Mouse (Mus musculus) MEL (cell line): ENCODE results near the gene Sh3gl2. TPM values are rescaled to one million over a fixed set of nuclear protein-coding genes. Genes with fewer than 3 reads are reported as not detected.

ENCODE experiments used
- DNase-seq: peaks from one replicate; pipeline ENCODE4 v3.0.0; 2011; ENCODE audit warnings: low read depth, low spot score
- H3K27ac ChIP-seq: 2 replicates; pipeline ENCODE4 v1.5.1; 2012; ENCODE audit warnings: low read depth, mild to moderate bottlenecking, control low read depth, low read length, moderate library complexity; ENCODE audit not compliant: control insufficient read depth
- H3K27me3 ChIP-seq, 2 experiments: fragments of 150-350 bp in 1 of 2; sonication (generic) in 1 of 2; 2 replicates each; pipeline ENCODE4 v1.6.1; 2012; ENCODE audit warnings: low read length in 2 of 2, mild to moderate bottlenecking in 2 of 2, improper control_type of control experiment in 1 of 2, moderate library complexity in 1 of 2; ENCODE audit not compliant: insufficient read depth in 2 of 2, control insufficient read depth in 1 of 2
- H3K36me3 ChIP-seq, 2 experiments: 2 replicates each; pipeline ENCODE4 v1.6.1; 2012 to 2014; ENCODE audit warnings: low read length in 2 of 2, improper control_type of control experiment in 1 of 2, inconsistent platforms in 1 of 2, mild to moderate bottlenecking in 1 of 2; ENCODE audit not compliant: insufficient read depth in 2 of 2, control insufficient read depth in 1 of 2
- H3K4me1 ChIP-seq, 2 experiments: fragments of 150-350 bp in 1 of 2; sonication (generic) in 1 of 2; 2 replicates each; pipeline ENCODE4 v1.6.1; 2012; ENCODE audit warnings: low read length in 2 of 2, improper control_type of control experiment in 1 of 2, mild to moderate bottlenecking in 1 of 2; ENCODE audit not compliant: insufficient read depth in 2 of 2, control insufficient read depth in 1 of 2
- H3K4me3 ChIP-seq, 2 experiments: fragments of 150-350 bp in 1 of 2; sonication (generic) in 1 of 2; 2 replicates each; pipeline ENCODE4 v1.5.1; 2012; ENCODE audit warnings: low read depth in 2 of 2, low read length in 2 of 2, mild to moderate bottlenecking in 2 of 2, moderate library complexity in 2 of 2, control low read depth in 1 of 2, improper control_type of control experiment in 1 of 2; ENCODE audit not compliant: control insufficient read depth in 1 of 2, insufficient read depth in 1 of 2
- H3K79me2 ChIP-seq: 2 replicates; pipeline ENCODE4 v1.6.1; 2012; ENCODE audit warnings: mild to moderate bottlenecking, low read length, moderate library complexity; ENCODE audit not compliant: control insufficient read depth, poor library complexity, insufficient read depth
- H3K9ac ChIP-seq: 2 replicates; pipeline ENCODE4 v1.6.1; 2012; ENCODE audit warnings: low read depth, mild to moderate bottlenecking, control low read depth, low read length, moderate library complexity; ENCODE audit not compliant: control insufficient read depth, poor library complexity, severe bottlenecking
- H3K9me3 ChIP-seq: fragments of 150-350 bp; sonication (generic); replicated peaks from 2 replicates; pipeline ENCODE4 v1.6.1; 2012; ENCODE audit warnings: mild to moderate bottlenecking, low read length, improper control_type of control experiment, moderate library complexity; ENCODE audit not compliant: insufficient read depth
- BHLHE40 ChIP-seq: IDR thresholded peaks from 2 replicates; pipeline ENCODE4 v1.6.1; 2012; ENCODE audit warnings: low read depth, mild to moderate bottlenecking, inconsistent platforms, low read length, improper control_type of control experiment, borderline replicate concordance
- CHD1 ChIP-seq: IDR thresholded peaks from 2 replicates; pipeline ENCODE4 v1.6.1; 2012; ENCODE audit warnings: low read depth, mild to moderate bottlenecking, inconsistent platforms, low read length, improper control_type of control experiment
- ELF1 ChIP-seq: IDR thresholded peaks from 2 replicates; pipeline ENCODE4 v1.6.1; 2014; ENCODE audit warnings: low read depth, mild to moderate bottlenecking, inconsistent platforms, low read length, improper control_type of control experiment, moderate library complexity
- GABPA ChIP-seq: IDR thresholded peaks from 2 replicates; pipeline ENCODE4 v1.6.1; 2012; ENCODE audit warnings: low read depth, mild to moderate bottlenecking, inconsistent platforms, low read length, improper control_type of control experiment, moderate library complexity
- GATA1 ChIP-seq: IDR thresholded peaks from 2 replicates; pipeline ENCODE4 v1.6.1; 2011; ENCODE audit warnings: low read depth, low read length, improper control_type of control experiment
- HCFC1 ChIP-seq: IDR thresholded peaks from 2 replicates; pipeline ENCODE4 v1.6.1; 2012; ENCODE audit warnings: low read depth, mild to moderate bottlenecking, inconsistent platforms, low read length, improper control_type of control experiment, moderate library complexity
- JUND ChIP-seq: IDR thresholded peaks from 2 replicates; pipeline ENCODE4 v1.6.1; 2011; ENCODE audit warnings: low read depth, mild to moderate bottlenecking, improper control_type of control experiment, low read length
- MAFK ChIP-seq: IDR thresholded peaks from 2 replicates; pipeline ENCODE4 v1.6.1; 2011; ENCODE audit warnings: low read depth, mild to moderate bottlenecking, low read length, improper control_type of control experiment, borderline replicate concordance
- MAZ ChIP-seq: IDR thresholded peaks from 2 replicates; pipeline ENCODE4 v1.6.1; 2012; ENCODE audit warnings: low read depth, mild to moderate bottlenecking, inconsistent platforms, low read length, improper control_type of control experiment
- MEF2A ChIP-seq: IDR thresholded peaks from 2 replicates; pipeline ENCODE4 v1.6.1; 2014; ENCODE audit warnings: low read depth, mild to moderate bottlenecking, inconsistent platforms, low read length, improper control_type of control experiment; ENCODE audit not compliant: poor library complexity, insufficient replicate concordance, severe bottlenecking; ENCODE audit errors: extremely low read depth
- MXI1 ChIP-seq: IDR thresholded peaks from 2 replicates; pipeline ENCODE4 v1.6.1; 2011; ENCODE audit warnings: mild to moderate bottlenecking, low read depth, low read length, improper control_type of control experiment
- MYC ChIP-seq: IDR thresholded peaks from 2 replicates; pipeline ENCODE4 v1.6.1; 2011; ENCODE audit warnings: low read depth, mild to moderate bottlenecking, low read length, improper control_type of control experiment, moderate library complexity
- NELFE ChIP-seq: IDR thresholded peaks from 2 replicates; pipeline ENCODE4 v1.6.1; 2011; ENCODE audit warnings: low read depth, low read length, improper control_type of control experiment
- POLR2A ChIP-seq, 2 experiments: IDR thresholded peaks; 2 replicates each; pipeline ENCODE4 v1.6.1; 2011 to 2012; ENCODE audit warnings: low read length in 2 of 2, mild to moderate bottlenecking in 2 of 2, control low read depth in 1 of 2, improper control_type of control experiment in 1 of 2, low read depth in 1 of 2, moderate library complexity in 1 of 2; ENCODE audit not compliant: control insufficient read depth in 1 of 2, insufficient read depth in 1 of 2, poor library complexity in 1 of 2
- POLR2AphosphoS2 ChIP-seq: IDR thresholded peaks from 2 replicates; pipeline ENCODE4 v1.6.1; 2011; ENCODE audit warnings: low read length, improper control_type of control experiment
- RAD21 ChIP-seq: IDR thresholded peaks from 2 replicates; pipeline ENCODE4 v1.6.1; 2011; ENCODE audit warnings: mild to moderate bottlenecking, low read depth, low read length, improper control_type of control experiment
- RCOR1 ChIP-seq: IDR thresholded peaks from 2 replicates; pipeline ENCODE4 v1.6.1; 2012; ENCODE audit warnings: low read depth, mild to moderate bottlenecking, inconsistent platforms, low read length, improper control_type of control experiment
- TAL1 ChIP-seq: IDR thresholded peaks from 2 replicates; pipeline ENCODE4 v1.6.1; 2012; ENCODE audit warnings: mild to moderate bottlenecking, inconsistent platforms, low read length, moderate library complexity, mixed read lengths
- USF2 ChIP-seq, 2 experiments: IDR thresholded peaks; 2 replicates each; pipeline ENCODE4 v1.6.1; 2011 to 2012; ENCODE audit warnings: improper control_type of control experiment in 2 of 2, low read length in 2 of 2, borderline replicate concordance in 1 of 2, inconsistent platforms in 1 of 2, low read depth in 1 of 2, mild to moderate bottlenecking in 1 of 2; ENCODE audit not compliant: insufficient read depth in 1 of 2
- ZC3H11A ChIP-seq: IDR thresholded peaks from 2 replicates; pipeline ENCODE4 v1.6.1; 2012; ENCODE audit warnings: low read depth, mild to moderate bottlenecking, inconsistent platforms, low read length, improper control_type of control experiment
- ZKSCAN1 ChIP-seq: IDR thresholded peaks from 2 replicates; pipeline ENCODE4 v1.6.1; 2012; ENCODE audit warnings: low read depth, mild to moderate bottlenecking, inconsistent platforms, low read length, improper control_type of control experiment, moderate library complexity
- ZMIZ1 ChIP-seq: IDR thresholded peaks from 2 replicates; pipeline ENCODE4 v1.6.1; 2012; ENCODE audit warnings: low read depth, mild to moderate bottlenecking, inconsistent platforms, low read length, improper control_type of control experiment, moderate library complexity
- ZNF384 ChIP-seq: IDR thresholded peaks from 2 replicates; pipeline ENCODE4 v1.6.1; 2012; ENCODE audit warnings: low read depth, mild to moderate bottlenecking, inconsistent platforms, low read length, improper control_type of control experiment
- polyA plus RNA-seq, 2 experiments: library from polyadenylated mRNA; stranded (reverse) in 1 of 2; unstranded in 1 of 2; fragments of >175 nt in 1 of 2; fragments of >200 nt in 1 of 2; gene quantifications; 2 replicates each; pipeline versions ENCODE4 v1.2.1 to v1.2.4; 2012; ENCODE audit warnings: low replicate concordance in 2 of 2, low read depth in 1 of 2; ENCODE audit not compliant: insufficient read length in 2 of 2, insufficient read depth in 1 of 2, missing spikeins in 1 of 2
- total RNA-seq: library from RNA; depleted of rRNA; stranded (reverse); fragments of 300-350 nt; gene quantifications from 2 replicates; pipeline ENCODE4 v1.2.3, GENCODE M21; 2012

Sh3gl2 gene
- total and polyA plus RNA-seq, 3 experiments = not detected

DNA sequence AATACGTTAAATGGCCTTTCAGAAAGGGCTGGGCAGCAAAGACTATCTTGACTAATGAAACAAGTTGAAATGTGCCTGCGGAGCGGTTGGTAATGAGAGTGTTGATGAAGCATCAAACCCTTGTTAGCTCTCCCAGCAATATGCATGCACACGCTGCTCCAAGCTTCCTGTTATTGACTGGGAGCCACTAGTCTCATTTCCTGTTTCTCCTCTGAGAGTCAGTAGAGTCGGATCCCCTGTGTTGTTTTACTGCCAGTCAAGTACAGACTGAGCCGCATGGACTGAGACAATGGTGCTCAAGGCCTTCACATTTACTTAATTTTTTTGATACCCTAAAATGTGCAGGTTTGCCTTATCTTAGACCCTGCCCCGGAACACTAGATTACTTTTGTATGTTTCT is 386.1 kb downstream of the Sh3gl2 start:
- H3K9ac ChIP-seq = no peak overlapping the region
- no peak overlapping the region for H3K4me3 ChIP-seq
- H3K36me3 ChIP-seq = no peaks in the 10 kb centered on the region
- no peaks in the 10 kb centered on the region for H3K9me3 ChIP-seq
- H3K4me1 ChIP-seq = no peaks in the 10 kb centered on the region
- no peaks in the 10 kb centered on the region for H3K79me2 ChIP-seq
- no peak for DNase-seq
- no peaks in the 10 kb centered on the region for H3K27me3 ChIP-seq
- TF ChIP-seq USF2 (IDR thresholded peaks at IDR 0.05; ENCODE audit: borderline replicate concordance in 1 of 2, insufficient read depth in 1 of 2, low read depth in 1 of 2, low read length in 2 of 2) (no peak), ZMIZ1 (no peak), POLR2A (IDR thresholded peaks at IDR 0.05; ENCODE audit: control insufficient read depth in 1 of 2, insufficient read depth in 1 of 2, low read depth in 1 of 2, low read length in 2 of 2, poor library complexity in 1 of 2) (no peak), TAL1 (no peak), BHLHE40 (no peak), ZKSCAN1 (no peak), GATA1 (no peak), POLR2AphosphoS2 (no peak)
- H3K27ac ChIP-seq = no peak overlapping the region

GRCm38 (mm10) chr4:85594159-85594558 is 389.2 kb downstream of the Sh3gl2 start:
- no peak overlapping the region for H3K9ac ChIP-seq
- H3K9me3 ChIP-seq = no peaks in the 10 kb centered on the region
- H3K36me3 ChIP-seq = no peaks in the 10 kb centered on the region
- TF ChIP-seq JUND = no peak
- no peak for TF ChIP-seq MXI1
- TF ChIP-seq ELF1 = no peak
- TF ChIP-seq MYC = no peak
- TF ChIP-seq CHD1 = no peak
- no peak for TF ChIP-seq MEF2A
- no peak for TF ChIP-seq MAZ
- no peak for TF ChIP-seq NELFE
- no peak for TF ChIP-seq ZNF384
- no peak for TF ChIP-seq ZC3H11A
- no peak for TF ChIP-seq GABPA
- TF ChIP-seq MAFK = no peak
- no peak for TF ChIP-seq HCFC1
- no peak for TF ChIP-seq RAD21
- no peak for TF ChIP-seq RCOR1
- TF ChIP-seq USF2 (IDR thresholded peaks at IDR 0.05; ENCODE audit: borderline replicate concordance in 1 of 2, insufficient read depth in 1 of 2, low read depth in 1 of 2, low read length in 2 of 2) = no peak
- no peaks in the 10 kb centered on the region for H3K79me2 ChIP-seq
- no peak overlapping the region for H3K27ac ChIP-seq
- H3K4me3 ChIP-seq = no peak overlapping the region
- H3K4me1 ChIP-seq = no peaks in the 10 kb centered on the region
- no peaks in the 10 kb centered on the region for H3K27me3 ChIP-seq
- DNase-seq = no peak
